Comparison of ENCODE assay signal across 10 mouse cellular contexts in genomic region chrX:101791551-101791950, GRCm38 (mm10). TPM values are rescaled to one million over a fixed set of nuclear protein-coding genes. Genes with fewer than 3 reads are reported as not detected.
DNase-seq lines count a peak whose midpoint lies in the region; ATAC-seq and TF ChIP-seq lines count a peak whose summit lies in the region.
"Had no signal": no experiment of that assay in that cellular context is flagged by ENCODE, and none has a peak within 500 bp of the region (broad histone marks: within the 10 kb centered on the region; RNA-seq: fewer than 3 reads in every experiment).

No protein-coding gene starts in this region.

- no peaks in the 10 kb centered on the region for H3K27me3 ChIP-seq in small intestine, adult 2 months (ENCODE audit: control insufficient read depth, insufficient read depth, low read length)

- H3K36me3 ChIP-seq in small intestine, adult 2 months (ENCODE audit: control insufficient read depth, insufficient read depth, low read length) = no peaks in the 10 kb centered on the region

- ATAC-seq in megakaryocyte progenitor cell, adult 5-6 weeks (replicated peaks; ENCODE audit: poor library complexity) = peak; percentile 70

- no peak for TF ChIP-seq POLR2A in small intestine, adult 2 months (IDR thresholded peaks at IDR 0.05; ENCODE audit: low read depth, low read length)

- peak; percentile 37 to 81 for DNase-seq in adrenal gland, adult (ENCODE audit: inconsistent age in 2 of 2, low spot score in 1 of 2)
- no peak for DNase-seq in adrenal gland, postnatal 4 days (ENCODE audit: low spot score in 2 of 2)
- peak; percentile 66 for DNase-seq in NIH3T3 (ENCODE audit: low read depth)
- DNase-seq in cerebellum, postnatal 36 days = peak; percentile 64 to 79
- DNase-seq in gastrocnemius, postnatal 4 days (ENCODE audit: low spot score in 2 of 2) = peak; percentile 13 to 31
- DNase-seq in layer of hippocampus, adult 18-20 months (ENCODE audit: low spot score in 2 of 2) = peak; percentile 29 to 67

- H3K27ac ChIP-seq in small intestine, adult 2 months (ENCODE audit: insufficient read depth, low read depth, low read length) = no peak overlapping the region

- no peak overlapping the region for H3K4me3 ChIP-seq in small intestine, adult 2 months (ENCODE audit: low read depth, low read length)

- TF ChIP-seq CTCF in small intestine, adult 2 months (IDR thresholded peaks at IDR 0.05; ENCODE audit: extremely low read depth, insufficient read length, insufficient replicate concordance, low read depth, low read length) = peak; percentile 47; the same call in 1 of the 2 replicates

- H3K4me1 ChIP-seq in small intestine, adult 2 months (ENCODE audit: control insufficient read depth, insufficient read depth, insufficient read length, low read length) = no peaks in the 10 kb centered on the region

- WGBS in small intestine, adult 2 months = 35% methylated on average over 4 of the region's 4 CpGs

RNA-seq across cellular contexts. Expression of gene Gm4779, which starts 2.7 kb away (rescaled TPM):
- total RNA-seq in adrenal gland, postnatal 4 days (2021) = under 1 TPM in 1 of 2 experiments, not detected in 1; 0.17 TPM
- total RNA-seq in gastrocnemius, postnatal 4 days (2021) = not detected
- under 1 TPM; 0.45 to 0.51 TPM for total RNA-seq in layer of hippocampus, adult 18-20 months (2021)
- not detected in 2 replicates for total RNA-seq in megakaryocyte progenitor cell, adult 5-6 weeks (2015)
- 0.30 TPM in 1 of 2 replicates, not detected in the other for total RNA-seq in megakaryocyte progenitor cell, adult 5-6 weeks (2017)
- polyA plus RNA-seq in small intestine, adult 2 months (2012; rRNA removed) = not detected in 2 replicates
- polyA plus RNA-seq: large intestine, adult 2 months; stomach, embryonic 16.5 days had no signal

RNA-seq across cellular contexts. Expression of gene 8030474K03Rik, which starts 2.9 kb away (rescaled TPM):
- total RNA-seq in adrenal gland, postnatal 4 days (2021) = not detected
- not detected for total RNA-seq in gastrocnemius, postnatal 4 days (2021)
- total RNA-seq in layer of hippocampus, adult 18-20 months (2021) = not detected
- total RNA-seq in megakaryocyte progenitor cell, adult 5-6 weeks (2015) = 0.51 TPM in 1 of 2 replicates, not detected in the other
- total RNA-seq in megakaryocyte progenitor cell, adult 5-6 weeks (2017) = 0.12 TPM in 1 of 2 replicates, not detected in the other
- polyA plus RNA-seq in small intestine, adult 2 months (2012; rRNA removed) = 0.13 TPM in 1 of 2 replicates, not detected in the other
- polyA plus RNA-seq: large intestine, adult 2 months had no signal

RNA-seq across cellular contexts. Expression of gene Cxcr3, which starts 57.5 kb away (rescaled TPM):
- under 1 TPM; 0.17 to 0.71 TPM for total RNA-seq in adrenal gland, postnatal 4 days (2021)
- under 1 TPM; 0.54 to 0.61 TPM for total RNA-seq in gastrocnemius, postnatal 4 days (2021)
- not detected for total RNA-seq in layer of hippocampus, adult 18-20 months (2021)
- total RNA-seq in megakaryocyte progenitor cell, adult 5-6 weeks (2015) = 0.22 and 0.29 TPM in 2 replicates
- total RNA-seq in megakaryocyte progenitor cell, adult 5-6 weeks (2017) = 0.07 and 0.21 TPM in 2 replicates
- polyA plus RNA-seq in small intestine, adult 2 months (2012; rRNA removed) = 6.7 and 7.4 TPM in 2 replicates

RNA-seq across cellular contexts. Expression of gene Nhsl2, which starts 57.6 kb away (rescaled TPM):
- total RNA-seq in adrenal gland, postnatal 4 days (2021) = 10 to 100 TPM in 1 of 2 experiments, 1 to 10 TPM in 1; 9.2 to 11.4 TPM
- 10 to 100 TPM; 12.5 to 13.0 TPM for total RNA-seq in gastrocnemius, postnatal 4 days (2021)
- total RNA-seq in layer of hippocampus, adult 18-20 months (2021) = 10 to 100 TPM; 55.1 to 55.3 TPM
- 20.3 and 21.1 TPM in 2 replicates for total RNA-seq in megakaryocyte progenitor cell, adult 5-6 weeks (2015)
- total RNA-seq in megakaryocyte progenitor cell, adult 5-6 weeks (2017) = 8.6 and 9.2 TPM in 2 replicates
- 1.5 and 1.8 TPM in 2 replicates for polyA plus RNA-seq in small intestine, adult 2 months (2012; rRNA removed)

Comparison
In these comparisons a context has a peak if more than half of its experiments do, and no peak if none do; other contexts are left out.
1. DNase-seq: peak in adrenal gland, adult (2 of 2), NIH3T3 (single experiment), cerebellum, postnatal 36 days (2 of 2), gastrocnemius, postnatal 4 days (2 of 2) and layer of hippocampus, adult 18-20 months (2 of 2); none in adrenal gland, postnatal 4 days (0 of 2).